Mouse (Mus musculus): ENCODE results near the gene Zfp511.

Zfp511 gene

GRCm38 (mm10) chr7:140042728-140043127 lies 6.5 kb downstream of the Zfp511 start:
- in situ Hi-C loops (cut with MboI; ENCODE audit: low pct_unique_long_range_greater_than_20kb in 1 of 2, low sequenced_read_pairs in 2 of 2, unreplicated experiment in 1 of 2), result no loop called here

GRCm38 (mm10) chr7:140045546-140045945 lies 9.4 kb downstream of the Zfp511 start:
- in situ Hi-C loops (cut with MboI; ENCODE audit: low pct_unique_long_range_greater_than_20kb in 1 of 2, low sequenced_read_pairs in 2 of 2, unreplicated experiment in 1 of 2), result no loop called here

GRCm38 (mm10) chr7:140047811-140048311 lies 11.7 kb downstream of the Zfp511 start:
- in situ Hi-C loops (cut with MboI; ENCODE audit: low pct_unique_long_range_greater_than_20kb in 1 of 2, low sequenced_read_pairs in 2 of 2, unreplicated experiment in 1 of 2), result no loop called here

GRCm38 (mm10) chr7:140048361-140049114 lies 12.3 kb downstream of the Zfp511 start, which contains the start of gene Msx3:
TSS of gene Msx3 (minus strand) at chr7:140049089.
- in situ Hi-C loops (cut with MboI; ENCODE audit: low pct_unique_long_range_greater_than_20kb in 1 of 2, low sequenced_read_pairs in 2 of 2, unreplicated experiment in 1 of 2), result no loop called here

GRCm38 (mm10) chr7:140049115-140049689 lies 13.0 kb downstream of the Zfp511 start:
- in situ Hi-C loops (cut with MboI; ENCODE audit: low pct_unique_long_range_greater_than_20kb in 1 of 2, low sequenced_read_pairs in 2 of 2, unreplicated experiment in 1 of 2), result no loop called here

- in situ Hi-C loops (cut with MboI; ENCODE audit: low pct_unique_long_range_greater_than_20kb in 1 of 2, low sequenced_read_pairs in 2 of 2, unreplicated experiment in 1 of 2), result no loop called here
These were observed 17.9 kb downstream of the Zfp511 start for GRCm38 (mm10) chr7:140054124-140054523.

GRCm38 (mm10) chr7:140057413-140058407 lies 21.5 kb downstream of the Zfp511 start:
- in situ Hi-C loops (cut with MboI; ENCODE audit: low pct_unique_long_range_greater_than_20kb in 1 of 2, low sequenced_read_pairs in 2 of 2, unreplicated experiment in 1 of 2), result no loop called here

GRCm38 (mm10) chr7:140058528-140058927 lies 22.3 kb downstream of the Zfp511 start:
- in situ Hi-C loops (cut with MboI; ENCODE audit: low pct_unique_long_range_greater_than_20kb in 1 of 2, low sequenced_read_pairs in 2 of 2, unreplicated experiment in 1 of 2), result no loop called here

GRCm38 (mm10) chr7:140059601-140060000 lies 23.4 kb downstream of the Zfp511 start:
- in situ Hi-C loops (cut with MboI; ENCODE audit: low pct_unique_long_range_greater_than_20kb in 1 of 2, low sequenced_read_pairs in 2 of 2, unreplicated experiment in 1 of 2), result no loop called here

GRCm38 (mm10) chr7:140060936-140061831 lies 25.0 kb downstream of the Zfp511 start:
- in situ Hi-C loops (cut with MboI; ENCODE audit: low pct_unique_long_range_greater_than_20kb in 1 of 2, low sequenced_read_pairs in 2 of 2, unreplicated experiment in 1 of 2), result loop anchor here (10.0 kb wide), 1 partner anchor 156 kb away; no protein-coding TSS in a partner anchor

- in situ Hi-C loops (cut with MboI; ENCODE audit: low pct_unique_long_range_greater_than_20kb in 1 of 2, low sequenced_read_pairs in 2 of 2, unreplicated experiment in 1 of 2), result loop anchor here (10.0 kb wide), 1 partner anchor 157 kb away; no protein-coding TSS in a partner anchor
These were observed 25.6 kb downstream of the Zfp511 start for GRCm38 (mm10) chr7:140061832-140062130.

GRCm38 (mm10) chr7:140062307-140062706 lies 26.1 kb downstream of the Zfp511 start:
- in situ Hi-C loops (cut with MboI; ENCODE audit: low pct_unique_long_range_greater_than_20kb in 1 of 2, low sequenced_read_pairs in 2 of 2, unreplicated experiment in 1 of 2), result loop anchor here (10.0 kb wide), 1 partner anchor 158 kb away; no protein-coding TSS in a partner anchor

GRCm38 (mm10) chr7:140063092-140063491 lies 26.9 kb downstream of the Zfp511 start:
- in situ Hi-C loops (cut with MboI; ENCODE audit: low pct_unique_long_range_greater_than_20kb in 1 of 2, low sequenced_read_pairs in 2 of 2, unreplicated experiment in 1 of 2), result loop anchor here (10.0 kb wide), 1 partner anchor 158 kb away; no protein-coding TSS in a partner anchor

- in situ Hi-C loops (cut with MboI; ENCODE audit: low pct_unique_long_range_greater_than_20kb in 1 of 2, low sequenced_read_pairs in 2 of 2, unreplicated experiment in 1 of 2), result loop anchor here (10.0 kb wide), 1 partner anchor 163 kb away; no protein-coding TSS in a partner anchor
These were observed 31.2 kb downstream of the Zfp511 start for GRCm38 (mm10) chr7:140067397-140067796.

GRCm38 (mm10) chr7:140070042-140070711 lies 34.0 kb downstream of the Zfp511 start:
- in situ Hi-C loops (cut with MboI; ENCODE audit: low pct_unique_long_range_greater_than_20kb in 1 of 2, low sequenced_read_pairs in 2 of 2, unreplicated experiment in 1 of 2), result no loop called here

GRCm38 (mm10) chr7:140077698-140078097 lies 41.5 kb downstream of the Zfp511 start:
- in situ Hi-C loops (cut with MboI; ENCODE audit: low pct_unique_long_range_greater_than_20kb in 1 of 2, low sequenced_read_pairs in 2 of 2, unreplicated experiment in 1 of 2), result no loop called here

GRCm38 (mm10) chr7:140078711-140079110 lies 42.5 kb downstream of the Zfp511 start:
- in situ Hi-C loops (cut with MboI; ENCODE audit: low pct_unique_long_range_greater_than_20kb in 1 of 2, low sequenced_read_pairs in 2 of 2, unreplicated experiment in 1 of 2), result no loop called here
